Mouse (Mus musculus): ENCODE results near the gene Olfr517.

Olfr517 gene

DNA sequence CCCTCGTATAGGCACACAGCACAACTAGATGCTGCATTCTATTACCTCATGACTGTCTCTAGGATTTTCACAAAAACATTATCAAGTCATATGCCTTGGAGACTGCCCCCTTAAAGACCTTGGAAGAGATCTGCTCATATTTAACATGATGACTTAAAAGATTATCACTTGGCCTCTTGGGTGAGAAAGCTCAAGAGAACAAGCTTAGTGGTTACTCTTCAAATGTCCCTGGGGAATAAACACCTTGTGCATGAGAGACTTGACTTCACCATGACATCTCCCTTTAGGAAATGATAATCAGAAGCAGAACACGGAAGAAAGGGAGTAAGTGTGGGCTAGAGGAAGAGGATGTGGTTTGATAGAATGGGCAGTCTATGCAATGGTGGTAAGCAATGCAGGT lies at the start of gene Olfr517:
Gene Olfr517, minus strand, starts transcription at position 101 of the 400 bp plus-strand sequence.
- DNase-seq (ENCODE audit: low spot score), result no peak

DNA sequence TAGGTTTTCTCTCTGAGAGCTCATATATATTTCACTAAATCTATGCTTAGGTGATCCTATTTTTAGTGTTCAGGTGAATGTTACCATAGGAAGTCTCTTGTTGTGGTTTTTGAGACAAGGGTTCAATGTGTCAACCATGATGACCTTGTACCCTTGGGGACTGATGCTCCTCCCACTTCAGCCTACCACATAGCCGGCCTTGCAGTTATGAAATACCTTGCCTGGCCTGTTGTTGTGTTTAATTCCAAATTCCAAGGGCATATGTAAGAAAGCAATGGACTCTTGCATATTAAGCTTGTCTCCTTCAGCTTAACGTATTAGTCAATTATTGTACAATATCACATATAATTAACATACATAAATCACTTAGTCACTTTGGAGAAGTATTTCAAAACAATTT lies 31.8 kb upstream of the Olfr517 start:
- no peak for DNase-seq (ENCODE audit: low spot score)

DNA sequence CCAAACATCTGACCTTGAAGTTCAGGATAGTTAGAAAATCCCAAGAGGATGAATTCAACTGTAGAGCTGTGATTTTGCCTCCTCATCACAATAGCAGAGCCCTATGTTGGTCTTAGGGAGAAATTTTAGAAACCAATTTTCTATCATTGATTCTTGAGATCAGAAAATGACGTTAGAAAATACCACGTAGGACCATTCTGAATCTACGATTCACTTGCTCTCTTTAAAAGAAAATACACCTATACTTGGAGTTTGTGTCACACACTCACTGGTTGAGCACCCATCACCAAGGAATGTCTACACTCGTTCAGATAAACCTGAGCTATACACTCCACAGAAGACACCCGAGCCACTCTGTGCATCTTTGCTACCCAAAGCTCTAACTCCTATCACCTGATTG lies 22.1 kb upstream of the Olfr517 start, which contains the start of gene Olfr519:
Gene Olfr519, minus strand, starts transcription at position 101 of the 400 bp plus-strand sequence.
- DNase-seq (ENCODE audit: low spot score), result no peak

DNA sequence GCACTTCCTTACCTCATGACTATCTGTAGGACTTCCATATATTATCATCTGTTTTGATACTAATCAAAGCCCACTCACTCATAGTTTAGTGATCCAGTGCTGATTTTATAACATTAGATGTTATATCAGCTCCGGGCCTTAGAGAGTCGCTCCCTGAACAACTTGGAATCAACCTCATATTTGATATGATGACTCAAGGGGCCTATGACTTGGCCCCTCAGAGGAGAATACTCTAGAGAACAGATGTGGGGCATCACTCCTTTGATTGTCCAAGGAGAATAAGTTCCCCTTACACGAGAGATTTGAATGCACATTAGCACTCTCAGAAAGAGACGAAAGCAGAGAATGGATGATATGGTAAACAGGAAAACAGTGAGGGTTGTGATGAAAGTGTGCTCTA lies 12.7 kb upstream of the Olfr517 start, which contains the start of gene Olfr518:
Gene Olfr518, minus strand, starts transcription at position 101 of the 400 bp plus-strand sequence.
- no peak for DNase-seq (ENCODE audit: low spot score)

DNA sequence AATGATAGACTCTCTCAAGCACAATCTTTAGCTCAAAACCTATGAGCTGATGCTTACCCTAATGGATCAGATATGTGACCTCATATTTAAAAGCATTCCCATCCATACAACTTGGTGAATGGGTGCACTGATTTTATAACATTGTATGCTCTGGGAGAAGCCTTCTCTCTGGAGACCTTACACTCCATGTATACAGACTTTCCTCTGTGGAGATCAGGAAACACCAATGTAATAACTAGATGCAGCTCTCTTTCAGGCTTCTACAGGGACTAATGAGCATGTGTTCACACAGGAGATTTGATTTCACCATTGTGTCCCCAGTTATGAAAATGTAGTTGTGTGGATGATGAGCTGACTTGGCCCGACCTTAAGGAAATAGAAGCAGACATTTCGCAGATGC lies 21.8 kb downstream of the Olfr517 start, which contains the start of gene Olfr516:
Gene Olfr516, minus strand, starts transcription at position 101 of the 400 bp plus-strand sequence.
- DNase-seq (ENCODE audit: low spot score), result no peak

DNA sequence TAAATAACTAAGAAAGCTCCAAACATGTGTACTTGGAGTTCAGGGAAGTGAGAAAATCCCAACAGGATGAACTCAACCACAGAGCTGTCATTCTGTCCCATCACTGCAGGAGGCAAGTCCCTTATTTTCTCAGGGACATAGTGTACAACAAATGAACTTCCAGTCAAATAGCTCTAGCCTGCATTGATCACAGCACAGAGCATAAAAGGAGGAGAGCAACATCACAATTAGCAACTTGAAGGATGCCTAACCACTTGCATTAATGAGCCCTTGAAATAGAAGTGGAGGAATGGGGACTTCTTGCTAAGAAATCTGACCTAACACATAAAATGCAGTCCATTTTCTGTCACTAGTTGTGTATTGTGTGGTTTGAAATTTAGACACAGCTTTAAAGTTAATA lies 46.3 kb downstream of the Olfr517 start, which contains the start of gene Olfr514:
Gene Olfr514, minus strand, starts transcription at position 101 of the 400 bp plus-strand sequence.
- no peak for DNase-seq (ENCODE audit: low spot score)

Data from embryo, embryonic 10.5 days (tissue).